Mouse (Mus musculus): ENCODE measurements around the gene Lrrc8c. TPM values are rescaled to one million over a fixed set of nuclear protein-coding genes. Genes with fewer than 3 reads are reported as not detected.
A peak's percentile ranks its signal among the peaks of the same experiment; 100 is the strongest.
"Not testable (repeated sequence)": the region's sequence is repeated elsewhere in the genome, so short reads cannot be mapped to it uniquely, and the experiment has no call there.

Gene Lrrc8c
- total RNA-seq, 2 experiments from 2014 or later, result 27.1 to 28.4 TPM

- DNase-seq, result no peak
These were observed 117.5 kb downstream of the Lrrc8c start for GRCm38 (mm10) chr5:105636484-105637191.

- DNase-seq, result not testable (repeated sequence)
These were observed 119.1 kb downstream of the Lrrc8c start for GRCm38 (mm10) chr5:105638266-105638665.

GRCm38 (mm10) chr5:105638916-105639315 is 119.7 kb downstream of the Lrrc8c start:
- no peak for DNase-seq

- DNase-seq, result no peak
These were observed 120.2 kb downstream of the Lrrc8c start for GRCm38 (mm10) chr5:105639363-105639762.

GRCm38 (mm10) chr5:105642517-105642916 is 123.3 kb downstream of the Lrrc8c start:
- DNase-seq, result no peak

- no peak for DNase-seq
These were observed 124.1 kb downstream of the Lrrc8c start for GRCm38 (mm10) chr5:105643276-105643675.

GRCm38 (mm10) chr5:105644195-105644594 is 125.0 kb downstream of the Lrrc8c start:
- DNase-seq, result no peak

GRCm38 (mm10) chr5:105647094-105647493 is 127.9 kb downstream of the Lrrc8c start:
- no peak for DNase-seq

GRCm38 (mm10) chr5:105648648-105649287 is 129.6 kb downstream of the Lrrc8c start:
- peak; percentile 41 for DNase-seq

GRCm38 (mm10) chr5:105649514-105650001 is 130.4 kb downstream of the Lrrc8c start:
- no peak for DNase-seq

- no peak for DNase-seq
These were observed 131.7 kb downstream of the Lrrc8c start for GRCm38 (mm10) chr5:105650728-105651479.

- no peak for DNase-seq
These were observed 132.4 kb downstream of the Lrrc8c start for GRCm38 (mm10) chr5:105651561-105651991.

GRCm38 (mm10) chr5:105654237-105655063 is 135.3 kb downstream of the Lrrc8c start:
- DNase-seq, result peak; percentile 88

GRCm38 (mm10) chr5:105655100-105655734 is 136.0 kb downstream of the Lrrc8c start:
- DNase-seq, result no peak

GRCm38 (mm10) chr5:105661894-105662293 is 142.7 kb downstream of the Lrrc8c start:
- DNase-seq, result no peak

Other genes with a start within 250 kb of the Lrrc8c start
- under 1 TPM in 1 of 2 experiments, not detected in 1; 0.09 TPM for gene Gm43302, start 225.7 kb upstream of the Lrrc8c start, total RNA-seq (2021)
- gene Gbp6, start 225.7 kb upstream of the Lrrc8c start, total RNA-seq (2021), result 1 to 10 TPM; 6.3 to 7.6 TPM
- 10 to 100 TPM; 62.8 to 66.4 TPM for gene Lrrc8b, start 103.6 kb upstream of the Lrrc8c start, total RNA-seq (2021)
- 10 to 100 TPM; 61.3 to 77.2 TPM for gene Lrrc8d, start 180.6 kb downstream of the Lrrc8c start, total RNA-seq (2021)

Data from adrenal gland, postnatal 10 days (tissue).